Mouse (Mus musculus): ENCODE results near the gene Cxcl12.
A peak's percentile ranks its signal among the peaks of the same experiment; 100 is the strongest.

The Cxcl12 gene

GRCm38 (mm10) chr6:117168321-117169011, at the start of gene Cxcl12:
Gene Cxcl12 (plus strand): TSS chr6:117168535.
- DNase-seq = peak; percentile 28

GRCm38 (mm10) chr6:117122074-117122473, 46.3 kb upstream of the Cxcl12 start:
- DNase-seq = no peak

GRCm38 (mm10) chr6:117126356-117126755, 42.0 kb upstream of the Cxcl12 start:
- no peak for DNase-seq

- DNase-seq = no peak
Measured at GRCm38 (mm10) chr6:117129443-117129842, 38.9 kb upstream of the Cxcl12 start.

GRCm38 (mm10) chr6:117130680-117131111, 37.6 kb upstream of the Cxcl12 start:
- DNase-seq = no peak

- no peak for DNase-seq
Measured at GRCm38 (mm10) chr6:117134526-117134925, 33.8 kb upstream of the Cxcl12 start.

- no peak for DNase-seq
Measured at GRCm38 (mm10) chr6:117137735-117138134, 30.6 kb upstream of the Cxcl12 start.

GRCm38 (mm10) chr6:117140907-117141306, 27.4 kb upstream of the Cxcl12 start:
- no peak for DNase-seq

GRCm38 (mm10) chr6:117146951-117147350, 21.4 kb upstream of the Cxcl12 start:
- no peak for DNase-seq

- DNase-seq = no peak
Measured at GRCm38 (mm10) chr6:117151484-117152149, 16.7 kb upstream of the Cxcl12 start.

GRCm38 (mm10) chr6:117153046-117153445, 15.3 kb upstream of the Cxcl12 start:
- no peak for DNase-seq

GRCm38 (mm10) chr6:117156846-117157245, 11.5 kb upstream of the Cxcl12 start:
- DNase-seq = no peak

GRCm38 (mm10) chr6:117159710-117160690, 8.3 kb upstream of the Cxcl12 start:
- DNase-seq = no peak

- no peak for DNase-seq
Measured at GRCm38 (mm10) chr6:117163486-117163885, 4.8 kb upstream of the Cxcl12 start.

- DNase-seq = peak; percentile 92
Measured at GRCm38 (mm10) chr6:117166581-117167425, 1.5 kb upstream of the Cxcl12 start.

- no peak for DNase-seq
Measured at GRCm38 (mm10) chr6:117167426-117167730, 957 bp upstream of the Cxcl12 start.

- DNase-seq = no peak
Measured at GRCm38 (mm10) chr6:117169051-117169909, 945 bp downstream of the Cxcl12 start.

GRCm38 (mm10) chr6:117169910-117170747, 1.8 kb downstream of the Cxcl12 start:
- DNase-seq = no peak

GRCm38 (mm10) chr6:117172358-117172757, 4.0 kb downstream of the Cxcl12 start:
- DNase-seq = no peak

GRCm38 (mm10) chr6:117173876-117174275, 5.5 kb downstream of the Cxcl12 start:
- peak; percentile 79 for DNase-seq
